Mouse (Mus musculus) adrenal gland, postnatal 10 days (tissue): ENCODE measurements around the gene Erich6. TPM values are rescaled to one million over a fixed set of nuclear protein-coding genes. Genes with fewer than 3 reads are reported as not detected.
"Not testable (repeated sequence)": the region's sequence is repeated elsewhere in the genome, so short reads cannot be mapped to it uniquely, and the experiment has no call there.

Experiments
- DNase-seq: peaks from one replicate; pipeline ENCODE4 v3.0.0; 2021; ENCODE audit warnings: mixed read lengths
- total RNA-seq, 2 experiments: library from RNA; stranded (reverse); gene quantifications; 2 replicates each; pipeline ENCODE4 v1.2.3; 2021

Erich6 gene
- total RNA-seq, 2 experiments from 2014 or later = 0.12 TPM; not detected in 1

DNA sequence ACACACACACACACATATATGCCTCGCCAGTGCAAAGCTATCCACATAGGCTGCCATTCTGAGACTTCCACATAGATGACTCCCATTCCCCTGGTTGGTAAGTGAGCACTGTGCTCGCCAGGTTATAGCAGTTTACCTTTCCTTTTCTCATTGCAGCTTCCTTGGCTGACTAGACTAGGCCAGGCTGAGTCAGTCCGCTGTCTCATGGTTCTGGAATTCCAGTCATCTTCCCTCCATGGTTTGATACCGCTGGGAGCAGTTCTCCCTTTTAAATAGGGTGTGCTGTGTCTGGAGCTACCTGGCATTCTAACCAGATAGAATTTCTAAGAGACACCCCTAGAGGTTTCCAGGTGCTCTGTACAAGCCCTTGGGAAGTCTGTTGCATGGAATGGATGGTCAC is 9.2 kb upstream of the Erich6 start:
- DNase-seq = no peak

DNA sequence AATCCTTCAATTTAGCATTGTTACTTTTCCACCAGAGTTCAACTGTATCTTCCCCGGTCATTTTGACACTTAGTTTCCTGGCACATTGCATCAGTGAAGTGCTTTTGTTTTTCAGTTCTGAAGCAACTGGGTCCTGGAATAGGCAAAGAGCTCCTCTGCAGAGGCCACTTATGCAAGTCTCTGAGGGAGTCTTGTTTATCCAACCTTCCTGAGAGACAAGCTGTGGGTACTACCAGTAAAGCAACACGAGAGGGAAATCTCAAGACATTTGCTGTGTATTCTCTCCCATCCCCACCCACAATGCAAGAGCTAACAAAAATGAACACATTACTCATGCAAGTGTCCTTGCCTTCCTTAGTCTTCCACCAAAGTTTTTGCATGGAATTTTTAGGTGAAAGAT is 5.3 kb downstream of the Erich6 start:
- no peak for DNase-seq

DNA sequence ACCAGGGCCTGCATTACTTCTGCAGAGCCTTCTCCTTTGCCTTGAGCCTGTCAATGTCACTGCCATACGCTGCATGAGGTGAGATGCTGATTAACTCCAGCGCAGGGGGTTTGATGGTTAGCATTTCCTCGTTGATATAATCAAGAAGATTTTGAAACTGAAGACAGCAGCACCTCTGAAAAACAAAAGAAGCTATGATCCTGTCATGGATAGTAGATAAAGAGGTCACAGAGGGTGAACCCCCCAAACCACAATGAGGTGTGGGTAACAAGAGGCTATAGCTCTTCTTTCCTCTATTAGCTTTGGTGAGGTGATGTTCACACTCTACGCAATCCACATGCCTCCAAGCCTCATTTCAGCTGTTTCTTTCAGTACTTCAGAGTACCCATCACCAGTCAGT is 12.0 kb downstream of the Erich6 start:
- no peak for DNase-seq

DNA sequence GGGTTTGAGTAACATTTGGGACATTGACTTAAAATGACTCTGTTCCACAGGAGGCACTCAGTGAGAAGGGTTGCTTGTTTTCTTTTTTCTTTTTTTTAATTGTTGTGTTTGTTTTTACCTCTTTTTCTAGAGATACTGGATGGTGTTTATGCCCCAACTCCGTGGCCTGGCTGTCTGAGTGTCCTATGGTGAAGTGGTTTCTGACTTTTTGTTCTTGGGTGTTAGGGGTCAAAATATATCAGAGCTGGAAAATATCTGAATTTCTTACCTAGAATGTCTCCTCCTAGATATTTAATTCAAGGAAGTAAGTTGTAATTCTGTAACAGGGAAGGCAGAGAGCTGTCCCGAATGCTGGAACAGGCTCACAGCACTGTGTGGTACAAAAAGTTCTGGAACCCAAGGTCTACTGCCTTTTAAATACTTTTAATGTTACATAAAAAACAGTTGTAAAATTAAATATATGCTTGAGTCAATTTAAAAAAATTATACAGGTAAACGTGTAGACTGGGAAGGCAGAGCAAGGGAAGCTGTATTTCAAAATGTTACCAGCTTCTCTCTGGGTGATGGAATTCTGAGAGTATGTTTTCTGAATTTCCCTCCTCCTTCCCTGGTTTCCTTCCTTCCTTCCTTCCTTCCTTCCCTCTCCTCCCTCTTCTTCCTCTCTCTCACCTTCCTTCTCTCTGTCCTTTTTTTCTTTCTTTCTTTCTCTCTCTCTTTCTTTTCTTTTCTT is 14.2 kb downstream of the Erich6 start:
- no peak for DNase-seq

DNA sequence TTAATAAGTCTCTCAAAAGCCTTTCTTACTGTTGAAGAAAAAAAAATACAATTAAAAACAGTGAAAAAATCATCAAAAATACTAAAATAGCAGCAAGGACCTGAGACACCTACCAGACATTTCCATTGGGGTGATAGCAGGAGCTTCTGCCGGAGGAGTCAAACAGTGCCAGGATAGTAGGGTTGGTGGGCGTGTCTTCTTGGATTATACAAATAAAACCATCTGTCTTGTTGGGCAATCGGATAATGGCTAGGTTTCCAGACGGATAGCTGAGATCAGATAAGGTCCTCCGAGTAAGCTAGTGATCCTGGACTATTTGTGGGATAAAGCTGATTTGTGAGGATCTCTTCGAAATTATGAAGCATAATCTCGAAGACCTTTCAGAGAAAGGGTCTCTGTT is 15.9 kb downstream of the Erich6 start:
- no peak for DNase-seq

DNA sequence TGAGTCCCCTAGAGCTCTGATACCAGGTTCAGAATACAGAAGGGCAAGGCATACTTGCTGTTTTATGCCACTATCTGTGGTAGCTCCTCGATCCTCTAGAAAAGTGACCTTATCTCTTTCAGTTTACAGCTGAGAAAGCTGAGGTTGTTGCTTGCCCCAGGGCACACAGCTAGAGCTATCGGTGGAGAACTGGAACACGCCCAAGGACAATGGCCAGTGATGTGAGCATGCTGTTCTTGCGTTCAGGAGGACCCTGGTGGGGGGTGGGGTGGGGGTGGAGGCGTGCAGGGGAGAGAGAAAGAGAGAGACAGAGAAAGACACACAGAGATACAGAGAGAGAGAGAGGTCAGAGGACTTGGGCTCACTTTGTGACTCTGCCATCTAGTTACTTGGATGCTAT is 27.0 kb downstream of the Erich6 start:
- no peak for DNase-seq

DNA sequence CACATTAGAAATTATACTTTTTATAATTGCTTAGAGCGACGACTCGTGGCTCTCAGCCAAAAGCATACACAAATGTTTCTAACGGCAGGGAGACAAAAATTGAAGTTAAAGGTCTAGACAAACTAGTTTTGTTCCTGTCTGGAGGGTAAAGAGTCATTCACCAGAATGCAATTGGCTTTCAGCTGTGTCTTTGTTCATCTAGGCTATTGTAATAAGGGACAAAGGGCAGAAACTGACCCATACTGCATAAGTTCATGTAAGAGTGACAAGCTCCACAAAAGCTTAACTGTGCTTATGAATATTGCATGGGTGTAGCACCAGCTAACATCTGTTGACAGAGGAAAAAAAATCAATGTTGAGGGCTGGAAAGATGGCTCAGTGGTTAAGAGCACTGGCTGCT is 28.5 kb downstream of the Erich6 start:
- no peak for DNase-seq

DNA sequence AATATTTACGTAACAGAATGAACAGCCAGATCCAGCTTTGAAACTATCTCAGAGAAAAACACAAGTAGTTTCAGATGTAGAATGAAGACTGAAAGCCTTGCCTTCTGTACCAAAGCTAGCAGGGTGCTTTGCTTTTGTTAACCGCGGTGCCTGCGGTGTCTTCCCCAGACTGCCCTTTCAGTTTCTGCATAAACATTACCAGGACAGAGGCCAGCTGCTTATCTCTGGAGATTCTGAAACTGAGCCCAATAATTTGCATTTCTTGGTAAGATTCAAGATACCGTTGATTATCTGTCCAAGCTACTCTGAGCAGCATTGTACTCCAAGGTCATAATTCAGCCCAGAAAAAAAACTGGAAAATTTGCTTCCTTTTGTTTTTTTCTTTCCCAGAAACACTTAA is 43.4 kb downstream of the Erich6 start:
- DNase-seq = no peak

DNA sequence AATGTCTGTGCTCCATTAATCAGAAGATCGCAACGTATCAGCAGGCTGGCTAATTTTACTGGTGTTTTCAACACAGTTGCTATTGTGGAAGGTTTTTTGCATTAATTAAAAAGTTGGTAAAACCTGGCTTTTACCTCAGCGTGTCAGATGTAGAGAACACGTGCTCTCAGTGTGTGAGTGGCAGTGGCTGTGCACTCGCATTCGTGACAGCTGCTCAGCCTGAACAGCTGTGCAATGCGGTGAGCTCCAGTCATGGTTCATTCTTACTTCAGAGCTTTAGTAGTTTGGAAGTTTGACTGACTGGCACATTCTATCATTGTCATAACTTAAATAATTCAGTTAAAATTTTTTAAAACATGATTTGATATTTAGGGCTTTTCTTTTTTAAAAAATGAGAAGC is 44.3 kb downstream of the Erich6 start:
- DNase-seq = not testable (repeated sequence)

DNA sequence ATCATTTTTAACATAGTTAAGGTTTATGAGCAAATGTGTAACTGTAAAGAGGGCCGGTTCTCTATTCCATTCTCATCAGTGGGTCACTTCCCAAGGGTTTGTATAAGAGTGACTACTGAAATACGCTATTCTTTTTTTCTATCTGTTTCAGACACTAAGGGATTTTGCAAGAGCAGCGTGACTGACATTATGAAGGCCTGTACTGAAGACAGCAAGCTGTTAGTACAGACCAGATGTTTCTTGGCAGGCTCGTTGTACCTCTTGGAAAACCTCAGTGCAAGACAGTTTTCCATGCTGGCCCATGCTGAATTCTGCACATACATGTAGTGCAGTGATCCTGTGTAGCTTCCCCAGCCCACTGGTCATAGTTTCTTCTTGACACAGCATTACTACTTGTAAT is 46.5 kb downstream of the Erich6 start:
- DNase-seq = not testable (repeated sequence)

DNA sequence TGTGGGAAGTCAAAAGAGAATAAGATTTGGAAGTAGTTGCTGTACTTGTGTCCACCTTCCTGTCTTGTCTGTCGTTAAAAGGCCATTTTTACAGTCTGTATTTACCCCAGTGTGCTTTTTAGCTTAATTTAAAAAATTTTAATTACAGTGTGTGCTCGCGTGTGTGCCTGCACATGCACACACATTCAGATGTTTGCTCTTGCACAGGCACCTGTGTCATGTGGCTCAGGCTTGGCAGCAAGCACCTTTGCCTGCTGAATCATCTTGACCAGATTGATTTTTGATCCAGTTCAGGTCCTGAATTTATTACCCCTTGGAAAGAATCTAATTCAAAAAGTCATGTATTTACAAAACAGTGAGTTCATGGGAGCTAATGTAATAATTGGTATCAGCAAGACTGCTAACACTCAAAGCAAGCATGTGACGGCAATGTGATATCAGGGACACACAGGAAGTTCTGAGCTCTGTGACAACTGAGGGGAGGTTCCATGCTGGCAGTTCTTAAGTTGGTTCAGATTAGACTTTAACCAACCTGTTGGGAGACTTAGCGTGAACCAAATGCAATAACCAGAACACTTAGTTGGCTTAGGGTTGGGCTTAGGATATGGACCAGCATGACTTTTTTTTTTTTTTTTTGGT is 54.1 kb downstream of the Erich6 start:
- DNase-seq = no peak

DNA sequence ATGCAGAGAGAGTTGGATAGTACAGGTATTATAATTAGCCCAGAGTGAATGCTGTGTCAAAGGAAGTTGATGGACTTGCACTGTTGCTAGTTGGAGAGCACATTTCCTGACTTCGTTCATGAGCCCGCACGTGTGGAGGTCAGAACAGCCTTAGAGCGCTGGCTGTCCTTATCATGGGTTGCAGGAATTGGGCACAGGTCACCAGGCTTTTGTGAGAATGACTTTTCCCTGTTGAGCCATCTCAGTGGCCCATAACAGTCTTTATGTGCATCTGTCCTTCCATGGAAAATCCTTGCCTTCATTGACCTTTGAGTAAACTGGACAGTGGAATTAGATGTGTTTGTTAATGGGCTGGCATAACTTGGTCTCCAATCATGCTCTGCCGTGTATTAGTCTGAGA is 54.7 kb downstream of the Erich6 start:
- no peak for DNase-seq

DNA sequence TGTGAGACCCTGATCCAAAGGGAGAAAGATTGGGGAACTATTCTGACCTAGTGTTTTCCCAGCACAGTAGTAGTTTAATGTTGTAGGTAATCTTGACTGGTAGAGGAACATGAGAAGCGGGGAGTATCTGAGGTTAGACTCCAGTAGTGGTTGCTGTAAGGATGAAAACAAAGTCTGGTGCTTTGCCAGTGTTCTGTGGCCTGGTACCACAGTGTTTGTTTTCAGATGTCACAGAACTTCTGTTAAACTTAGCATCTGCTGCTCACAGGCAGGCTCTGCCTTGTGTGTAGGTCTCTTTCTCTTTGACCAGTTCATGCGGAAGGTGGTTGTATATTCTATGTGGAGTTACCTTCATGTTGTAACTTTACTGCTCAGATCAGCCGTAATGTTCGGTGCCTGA is 55.5 kb downstream of the Erich6 start:
- DNase-seq = no peak

DNA sequence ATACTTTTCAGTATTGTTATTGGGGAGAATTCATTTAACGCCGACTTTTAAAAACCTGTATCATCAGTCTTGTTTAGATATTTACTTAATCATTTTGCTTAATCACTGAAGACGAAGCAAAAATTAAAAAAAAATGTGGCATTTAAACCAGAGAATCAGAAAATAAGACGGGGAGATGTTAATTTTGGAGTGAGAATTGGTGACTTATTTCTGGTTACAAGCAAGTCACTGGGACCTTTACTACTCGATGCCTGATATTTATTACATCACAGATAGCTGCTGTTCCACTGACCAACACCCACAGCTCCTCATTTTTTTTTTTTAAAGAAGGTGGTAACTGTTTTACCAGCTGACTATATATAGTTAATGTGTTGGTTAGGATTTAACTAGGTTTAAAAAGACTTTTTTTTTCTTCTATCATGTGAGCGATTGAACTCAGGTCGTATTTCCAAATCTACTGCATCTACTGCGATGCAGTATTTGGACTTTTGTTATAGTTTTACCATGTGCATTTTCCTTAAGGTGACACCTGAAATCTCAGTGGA is 59.4 kb downstream of the Erich6 start:
- DNase-seq = no peak

DNA sequence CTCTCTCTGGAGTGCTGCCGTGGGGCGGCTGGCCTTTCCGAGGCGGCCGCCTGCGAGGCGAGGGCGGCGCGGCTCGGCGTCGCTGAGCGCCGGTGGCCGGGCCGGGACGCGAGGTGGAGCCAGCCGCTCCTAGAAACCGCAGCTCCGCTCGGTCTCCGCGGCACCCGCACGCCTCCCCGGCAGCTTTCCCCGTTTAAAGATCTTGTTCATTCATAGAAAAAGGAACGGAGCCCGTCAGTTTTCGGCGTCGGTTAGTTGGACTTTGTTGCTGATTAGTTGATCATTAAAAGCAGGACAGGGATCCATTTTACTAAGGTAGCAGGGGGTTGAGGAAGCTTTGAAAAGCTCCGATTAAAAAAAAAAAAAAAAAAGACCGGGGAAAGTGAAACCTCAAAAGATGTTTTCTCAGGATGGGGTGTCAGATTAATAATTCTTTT is 59.9 kb downstream of the Erich6 start:
- DNase-seq = peak; percentile 67

DNA sequence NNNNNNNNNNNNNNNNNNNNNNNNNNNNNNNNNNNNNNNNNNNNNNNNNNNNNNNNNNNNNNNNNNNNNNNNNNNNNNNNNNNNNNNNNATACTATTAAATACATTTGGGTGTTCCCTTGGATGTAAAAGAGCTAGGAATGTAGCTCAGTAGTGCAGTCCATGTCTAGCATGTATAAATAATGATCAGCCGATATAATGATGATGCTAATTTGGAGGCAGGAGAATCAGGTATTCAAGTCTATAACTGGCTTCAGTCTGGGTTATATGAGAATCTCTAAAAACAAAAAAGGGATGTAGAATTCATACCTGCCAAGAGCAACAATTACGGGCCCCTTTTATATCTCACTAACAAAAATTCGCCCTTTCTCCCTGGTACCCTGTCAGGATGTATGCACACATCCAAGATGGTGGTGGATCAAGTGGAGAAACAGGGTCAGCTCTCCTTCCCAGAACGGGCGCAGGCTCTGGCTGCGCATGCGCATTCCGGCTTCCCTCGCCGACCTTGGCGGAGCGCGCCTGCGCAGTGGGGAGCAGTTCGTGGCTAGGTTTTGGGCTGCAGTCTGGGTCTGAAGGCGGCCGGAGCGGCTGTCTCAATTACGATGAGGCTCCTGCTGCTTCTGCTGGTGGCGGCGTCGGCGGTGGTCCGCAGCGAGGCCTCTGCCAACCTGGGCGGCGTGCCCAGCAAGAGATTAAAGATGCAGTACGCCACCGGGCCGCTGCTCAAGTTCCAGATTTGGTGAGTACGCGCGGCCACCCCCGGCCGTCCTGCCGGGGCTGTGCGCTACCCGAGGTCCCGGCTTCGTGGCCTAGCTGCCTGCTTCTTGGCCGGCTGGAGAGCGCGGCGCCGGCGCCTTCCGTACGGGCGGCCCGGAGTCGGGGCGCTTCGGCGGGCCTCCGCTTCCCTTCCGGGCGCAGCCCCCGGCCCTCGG is 60.6 kb downstream of the Erich6 start, which contains the start of gene Selenot:
Gene Selenot, plus strand, starts transcription at position 500 of the 930 bp plus-strand sequence.
- DNase-seq = peak; percentile 98

DNA sequence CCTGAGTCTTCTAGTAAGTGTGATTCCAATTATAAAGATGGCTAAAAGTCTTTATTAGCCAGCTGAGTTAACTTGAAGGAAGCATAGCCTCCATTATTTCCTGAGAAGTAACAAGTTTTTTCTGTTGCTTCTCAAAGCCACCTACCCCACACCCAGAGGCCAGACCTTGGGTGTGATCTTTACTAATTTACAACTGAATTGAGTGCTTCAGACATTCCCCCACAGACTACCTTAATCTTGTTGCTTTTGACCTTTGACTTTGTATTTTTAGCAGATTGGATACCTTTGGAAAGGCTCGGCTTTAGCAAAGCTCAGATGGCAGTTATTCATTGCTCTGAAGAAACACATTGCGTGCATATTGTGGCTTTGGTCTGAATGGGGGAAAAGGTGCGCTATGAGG is 66.2 kb downstream of the Erich6 start:
- no peak for DNase-seq

Other genes starting within 250 kb of the Erich6 start
- 10 to 100 TPM; 31.2 to 33.4 TPM for gene Tsc22d2, start 222.5 kb downstream of the Erich6 start, total RNA-seq
- gene Eif2a, start 111.4 kb downstream of the Erich6 start, total RNA-seq = 10 to 100 TPM; 57.2 to 61.4 TPM
- gene Serp1, start 111.3 kb downstream of the Erich6 start, total RNA-seq = 10 to 100 TPM; 55.3 to 72.1 TPM
- gene Selenot, start 60.6 kb downstream of the Erich6 start, total RNA-seq = 100 to 1,000 TPM; 109 to 113 TPM
- gene Siah2, start 55.2 kb upstream of the Erich6 start, total RNA-seq = 10 to 100 TPM; 13.5 to 19.0 TPM
- not detected for gene Mindy4b-ps, start 185.1 kb upstream of the Erich6 start, total RNA-seq
- gene Clrn1, start 248.1 kb upstream of the Erich6 start, total RNA-seq = not detected